Mouse (Mus musculus) ES-E14 (cell line): Measurements from ENCODE around the gene Vmn1r21. TPM values are rescaled to one million over a fixed set of nuclear protein-coding genes. Genes with fewer than 3 reads are reported as not detected.

Source experiments
- DNase-seq: peaks from one replicate; pipeline ENCODE4 v3.0.0-alpha.2; 2013; ENCODE audit warnings: low read depth, low spot score
- H3K27ac ChIP-seq: 2 replicates; pipeline ENCODE4 v1.5.1; 2012; ENCODE audit warnings: low read depth, mild to moderate bottlenecking, low read length, moderate library complexity, mixed read lengths; ENCODE audit not compliant: poor library complexity, insufficient read depth, severe bottlenecking
- H3K36me3 ChIP-seq: 2 replicates; pipeline ENCODE4 v1.6.1; 2012; ENCODE audit warnings: mild to moderate bottlenecking, low read length, moderate library complexity, mixed read lengths; ENCODE audit not compliant: control insufficient read depth, poor library complexity, insufficient read depth, severe bottlenecking
- H3K4me1 ChIP-seq, 2 experiments: fragments of 150-350 bp in 1 of 2; sonication (generic) in 1 of 2; 2 replicates each; pipeline ENCODE4 v1.6.1; 2012; ENCODE audit warnings: low read length in 2 of 2, mild to moderate bottlenecking in 1 of 2, mixed read lengths in 1 of 2; ENCODE audit not compliant: control insufficient read depth in 2 of 2, insufficient read depth in 2 of 2, poor library complexity in 1 of 2
- H3K4me3 ChIP-seq, 2 experiments: fragments of 150-350 bp in 1 of 2; sonication (generic) in 1 of 2; 2 replicates each; pipeline ENCODE4 v1.5.1; 2012; ENCODE audit warnings: low read length in 2 of 2, low read depth in 1 of 2, mild to moderate bottlenecking in 1 of 2, mixed read lengths in 1 of 2; ENCODE audit not compliant: insufficient read depth in 1 of 2, poor library complexity in 1 of 2, severe bottlenecking in 1 of 2
- H3K9ac ChIP-seq: 2 replicates; pipeline ENCODE4 v1.6.1; 2012; ENCODE audit warnings: low read depth, mild to moderate bottlenecking, low read length, mixed read lengths; ENCODE audit not compliant: poor library complexity, insufficient read depth, severe bottlenecking
- H3K9me3 ChIP-seq: fragments of 150-350 bp; sonication (generic); 2 replicates; pipeline ENCODE4 v1.6.1; 2012; ENCODE audit warnings: low read depth, mild to moderate bottlenecking, low read length; ENCODE audit not compliant: control insufficient read depth, insufficient read depth
- CHD2 ChIP-seq: IDR thresholded peaks from 2 replicates; pipeline ENCODE4 v1.6.1; 2014; ENCODE audit warnings: mild to moderate bottlenecking, low read depth, low read length, inconsistent platforms
- HCFC1 ChIP-seq: IDR thresholded peaks from 2 replicates; pipeline ENCODE4 v1.6.1; 2012; ENCODE audit warnings: low read length, inconsistent platforms, borderline replicate concordance; ENCODE audit not compliant: insufficient read depth
- MAFK ChIP-seq: IDR thresholded peaks from 2 replicates; pipeline ENCODE4 v1.6.1; 2014; ENCODE audit warnings: mild to moderate bottlenecking, low read depth, low read length, inconsistent platforms; ENCODE audit not compliant: insufficient read depth
- ZC3H11A ChIP-seq: IDR thresholded peaks from 2 replicates; pipeline ENCODE4 v1.6.1; 2012; ENCODE audit warnings: low read depth, mild to moderate bottlenecking, inconsistent platforms, low read length, borderline replicate concordance
- ZNF384 ChIP-seq: IDR thresholded peaks from 2 replicates; pipeline ENCODE4 v1.6.1; 2012; ENCODE audit warnings: low read depth, low read length, inconsistent platforms
- in situ Hi-C, 2 experiments: fragments of 600-800 bp; cut with MboI; formaldehyde crosslinking; loops; one replicate each; pipeline ENCODE4 v1.15.1; 2025; ENCODE audit warnings: low sequenced_read_pairs in 2 of 2, inconsistent platforms in 1 of 2; ENCODE audit not compliant: unreplicated experiment in 2 of 2
- total RNA-seq: library from RNA; depleted of rRNA; stranded (reverse); fragments of 300-350 nt; gene quantifications from 2 replicates; pipeline ENCODE4 v1.2.3, GENCODE M21; 2012

Vmn1r21 gene
- total RNA-seq, 1 experiment = not detected

DNA sequence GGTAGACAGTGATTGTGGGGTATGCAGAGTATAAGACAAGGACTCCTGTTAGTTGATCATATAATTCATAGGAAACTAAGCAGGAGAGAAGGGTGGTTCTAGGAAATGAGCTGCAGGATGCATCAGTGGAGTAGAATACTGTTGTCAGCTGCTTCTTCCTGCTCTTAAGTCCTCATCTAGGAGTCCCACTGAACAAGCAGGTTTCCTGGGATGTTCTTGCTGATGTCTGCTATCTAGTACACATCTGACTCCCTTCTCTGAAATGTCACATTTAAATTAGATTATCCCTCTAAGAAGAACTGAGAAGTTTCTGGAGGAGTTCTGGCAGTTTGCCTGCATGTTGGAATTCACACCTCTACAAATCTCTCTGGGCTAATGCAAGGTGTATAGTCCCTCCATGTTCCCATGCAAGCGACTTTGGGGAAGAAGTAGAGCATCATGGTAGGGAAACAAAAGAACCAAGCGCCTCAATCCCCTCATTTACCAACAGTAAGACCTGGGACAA lies 35.7 kb downstream of the Vmn1r21 start:
- TF ChIP-seq ZC3H11A (no peak), CHD2 (no peak), MAFK (no peak), HCFC1 (no peak), ZNF384 (no peak)
- no peak overlapping the region for H3K9ac ChIP-seq
- H3K9me3 ChIP-seq = no peaks in the 10 kb centered on the region
- no peak overlapping the region for H3K27ac ChIP-seq
- H3K4me1 ChIP-seq = no peaks in the 10 kb centered on the region
- H3K4me3 ChIP-seq = no peak overlapping the region
- no peaks in the 10 kb centered on the region; the same call in 1 of the 2 replicates for H3K36me3 ChIP-seq
- in situ Hi-C loops = no loop called here
- DNase-seq = no peak

GRCm38 (mm10) chr6:57811748-57812730 lies 38.1 kb downstream of the Vmn1r21 start:
- no peak overlapping the region for H3K9ac ChIP-seq
- TF ChIP-seq ZNF384 = no peak
- TF ChIP-seq HCFC1 = no peak
- TF ChIP-seq CHD2 = no peak
- TF ChIP-seq MAFK = no peak
- no peak for TF ChIP-seq ZC3H11A
- in situ Hi-C loops = no loop called here
- no peaks in the 10 kb centered on the region for H3K4me1 ChIP-seq
- H3K27ac ChIP-seq = no peak overlapping the region
- H3K36me3 ChIP-seq = no peaks in the 10 kb centered on the region; the same call in 1 of the 2 replicates
- DNase-seq = no peak
- H3K9me3 ChIP-seq = no peaks in the 10 kb centered on the region
- H3K4me3 ChIP-seq = no peak overlapping the region

DNA sequence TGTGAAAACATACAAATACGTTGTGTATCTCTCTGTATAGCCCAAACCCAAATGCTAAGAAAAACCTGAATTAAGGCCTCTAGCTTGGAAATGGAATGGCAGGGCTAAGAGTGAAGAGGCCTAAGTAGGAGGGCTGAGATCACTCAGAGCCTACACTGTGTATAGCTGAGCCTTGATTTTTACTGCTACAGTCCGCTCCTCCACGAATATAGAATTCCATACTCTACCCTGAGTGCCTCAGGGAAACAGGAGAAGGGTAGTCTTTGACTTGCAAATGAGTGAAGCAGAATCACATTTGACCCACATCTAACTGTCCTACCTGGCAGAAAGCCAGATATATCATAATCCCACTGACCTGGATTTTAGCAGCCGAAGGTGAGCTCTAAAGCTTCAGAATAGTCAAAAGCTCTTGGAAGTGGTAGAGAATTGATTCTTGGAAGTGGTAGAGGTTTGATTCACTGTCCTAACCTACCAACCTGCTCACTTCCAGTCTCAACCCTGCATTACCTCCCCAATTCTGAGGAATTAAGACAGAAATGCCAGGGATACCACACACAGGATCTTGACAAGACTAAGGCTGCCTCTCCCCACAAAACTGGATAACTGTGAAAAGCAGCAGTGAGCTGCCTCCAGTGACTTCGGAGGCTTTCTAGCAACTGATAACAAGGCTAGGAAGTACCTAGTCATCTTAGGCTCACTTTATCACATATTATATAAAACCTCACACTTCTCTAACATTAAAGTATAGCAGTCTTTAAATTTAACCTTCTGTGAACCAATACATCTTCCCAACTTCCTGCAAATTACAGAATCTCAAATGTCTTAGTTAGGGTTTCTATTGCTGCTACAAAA lies 44.7 kb downstream of the Vmn1r21 start:
- no peak for DNase-seq
- in situ Hi-C loops = no loop called here
- Histone ChIP-seq H3K36me3 (no peaks in the 10 kb centered on the region), H3K4me1 (no peaks in the 10 kb centered on the region), H3K27ac (no peak overlapping the region), H3K9me3 (no peaks in the 10 kb centered on the region), H3K9ac (no peak overlapping the region), H3K4me3 (no peak overlapping the region)
- no peak for TF ChIP-seq ZC3H11A
- no peak for TF ChIP-seq CHD2
- no peak for TF ChIP-seq HCFC1
- TF ChIP-seq ZNF384 = no peak
- TF ChIP-seq MAFK = no peak

DNA sequence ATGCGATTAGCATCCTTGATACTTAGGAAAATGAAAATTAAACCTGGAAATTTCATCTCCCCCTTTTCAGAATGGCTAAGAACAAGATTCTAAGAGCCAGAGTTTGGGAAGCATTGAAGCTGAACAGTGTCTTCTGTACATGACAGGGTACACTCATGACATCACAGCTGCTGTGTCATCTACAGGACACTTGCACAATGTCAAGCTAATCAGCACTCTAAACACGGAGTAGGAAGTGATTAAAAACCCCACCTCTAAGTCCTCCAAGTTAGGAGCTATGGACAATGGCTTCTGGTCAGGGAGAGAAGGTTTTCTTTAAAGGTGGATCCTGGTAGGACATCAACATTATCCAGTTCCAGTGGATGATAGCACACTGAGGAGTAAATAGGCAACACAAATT lies 47.0 kb downstream of the Vmn1r21 start:
- no peak overlapping the region for H3K4me3 ChIP-seq
- H3K27ac ChIP-seq = no peak overlapping the region
- H3K36me3 ChIP-seq = no peaks in the 10 kb centered on the region
- no peak for DNase-seq
- no peaks in the 10 kb centered on the region for H3K9me3 ChIP-seq
- H3K4me1 ChIP-seq = no peaks in the 10 kb centered on the region
- in situ Hi-C loops = no loop called here
- no peak for TF ChIP-seq ZC3H11A
- TF ChIP-seq ZNF384 = no peak
- no peak for TF ChIP-seq CHD2
- no peak for TF ChIP-seq HCFC1
- TF ChIP-seq MAFK = no peak
- H3K9ac ChIP-seq = no peak overlapping the region
